Mouse (Mus musculus) right cerebral cortex, postnatal 25 days (tissue): ENCODE measurements around the gene Gm20388.
A peak's percentile ranks its signal among the peaks of the same experiment; 100 is the strongest.

Source experiments
- DNase-seq: peaks from one replicate; pipeline ENCODE4 v3.0.0; 2022

The Gm20388 gene

GRCm38 (mm10) chr8:122056882-122057281 is 2146.2 kb downstream of the Gm20388 start:
- no peak for DNase-seq

- no peak for DNase-seq
These were observed 2147.9 kb downstream of the Gm20388 start for GRCm38 (mm10) chr8:122058510-122058909.

GRCm38 (mm10) chr8:122058951-122059350 is 2148.3 kb downstream of the Gm20388 start:
- peak; percentile 59 for DNase-seq

- no peak for DNase-seq
These were observed 2152.0 kb downstream of the Gm20388 start for GRCm38 (mm10) chr8:122062508-122063223.

- no peak for DNase-seq
These were observed 2153.7 kb downstream of the Gm20388 start for GRCm38 (mm10) chr8:122064353-122064752.

- no peak for DNase-seq
These were observed 2157.3 kb downstream of the Gm20388 start for GRCm38 (mm10) chr8:122067783-122068505.

- no peak for DNase-seq
These were observed 2158.0 kb downstream of the Gm20388 start for GRCm38 (mm10) chr8:122068609-122069008.

- peak; percentile 48 for DNase-seq
These were observed 2158.6 kb downstream of the Gm20388 start for GRCm38 (mm10) chr8:122069281-122069680.

- no peak for DNase-seq
These were observed 2160.6 kb downstream of the Gm20388 start for GRCm38 (mm10) chr8:122071193-122071592.

- DNase-seq, result no peak
These were observed 2163.3 kb downstream of the Gm20388 start for GRCm38 (mm10) chr8:122073964-122074363.

GRCm38 (mm10) chr8:122074442-122074841 is 2163.8 kb downstream of the Gm20388 start:
- DNase-seq, result no peak

GRCm38 (mm10) chr8:122074977-122075376 is 2164.3 kb downstream of the Gm20388 start:
- no peak for DNase-seq

GRCm38 (mm10) chr8:122076183-122076842 is 2165.7 kb downstream of the Gm20388 start:
- no peak for DNase-seq

- DNase-seq, result no peak
These were observed 2167.7 kb downstream of the Gm20388 start for GRCm38 (mm10) chr8:122078321-122078720.

- no peak for DNase-seq
These were observed 2168.5 kb downstream of the Gm20388 start for GRCm38 (mm10) chr8:122079093-122079492.

- DNase-seq, result no peak
These were observed 2169.7 kb downstream of the Gm20388 start for GRCm38 (mm10) chr8:122080347-122080746.

GRCm38 (mm10) chr8:122083401-122083800 is 2172.8 kb downstream of the Gm20388 start:
- DNase-seq, result no peak

- no peak for DNase-seq
These were observed 2173.5 kb downstream of the Gm20388 start for GRCm38 (mm10) chr8:122084145-122084544.

GRCm38 (mm10) chr8:122084726-122085410 is 2174.2 kb downstream of the Gm20388 start:
- DNase-seq, result peak; percentile 72

- no peak for DNase-seq
These were observed 2175.4 kb downstream of the Gm20388 start for GRCm38 (mm10) chr8:122086064-122086463.

GRCm38 (mm10) chr8:122088631-122089030 is 2178.0 kb downstream of the Gm20388 start:
- DNase-seq, result no peak

- DNase-seq, result no peak
These were observed 2178.6 kb downstream of the Gm20388 start for GRCm38 (mm10) chr8:122089186-122089700.

- DNase-seq, result no peak
These were observed 2181.8 kb downstream of the Gm20388 start for GRCm38 (mm10) chr8:122092476-122092875.
